Mouse (Mus musculus): ENCODE measurements around the gene Aff3.
A peak's percentile ranks its signal among the peaks of the same experiment; 100 is the strongest.

Aff3 gene

DNA sequence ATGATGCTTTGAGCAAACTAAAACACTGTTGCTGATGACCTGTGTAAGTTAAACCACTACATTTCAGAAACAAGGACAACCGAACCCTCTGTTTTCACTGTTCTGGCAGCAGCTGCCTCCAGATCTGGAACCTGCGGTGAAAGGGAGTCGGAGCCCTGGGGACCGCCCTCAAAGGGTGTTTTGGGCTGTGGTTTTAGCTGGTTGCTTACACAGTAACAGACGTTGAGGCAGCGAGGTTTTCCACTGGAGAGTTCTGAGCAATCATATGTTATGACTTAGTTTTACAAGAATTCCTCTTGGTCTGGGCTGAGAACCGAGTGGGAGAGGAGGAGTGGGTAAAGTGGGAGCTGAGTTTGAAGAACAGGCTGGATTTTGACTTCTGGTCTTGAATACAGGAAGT is 7.1 kb downstream of the Aff3 start:
- DNase-seq (ENCODE audit: low spot score), result no peak

- DNase-seq (ENCODE audit: low spot score), result no peak
Observed at GRCm38 (mm10) chr1:38654981-38655540, 9.7 kb downstream of the Aff3 start.

GRCm38 (mm10) chr1:38650031-38650430 is 14.7 kb downstream of the Aff3 start:
- DNase-seq (ENCODE audit: low spot score), result no peak

- DNase-seq (ENCODE audit: low spot score), result no peak
Observed at GRCm38 (mm10) chr1:38649174-38649573, 15.6 kb downstream of the Aff3 start.

DNA sequence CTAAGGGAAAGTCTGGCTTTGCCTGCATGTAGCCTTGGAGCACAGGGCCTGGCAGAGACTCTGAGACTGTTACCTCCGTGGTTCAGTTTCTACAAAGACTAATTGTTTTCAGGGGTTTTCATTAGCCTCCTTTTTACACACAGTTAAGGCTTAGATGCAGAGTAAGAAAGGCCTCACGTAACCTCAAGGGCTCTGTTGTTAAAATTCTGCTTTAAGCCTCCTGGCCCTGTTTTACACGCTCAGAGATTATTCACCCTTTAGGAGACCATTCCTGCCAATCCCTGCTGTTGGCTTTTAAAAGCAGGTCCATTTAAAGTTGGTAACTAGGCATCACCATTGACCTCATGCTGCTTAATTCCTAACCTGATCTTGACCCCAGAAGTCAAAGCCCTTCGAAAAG is 22.5 kb downstream of the Aff3 start:
- DNase-seq (ENCODE audit: low spot score), result no peak

DNA sequence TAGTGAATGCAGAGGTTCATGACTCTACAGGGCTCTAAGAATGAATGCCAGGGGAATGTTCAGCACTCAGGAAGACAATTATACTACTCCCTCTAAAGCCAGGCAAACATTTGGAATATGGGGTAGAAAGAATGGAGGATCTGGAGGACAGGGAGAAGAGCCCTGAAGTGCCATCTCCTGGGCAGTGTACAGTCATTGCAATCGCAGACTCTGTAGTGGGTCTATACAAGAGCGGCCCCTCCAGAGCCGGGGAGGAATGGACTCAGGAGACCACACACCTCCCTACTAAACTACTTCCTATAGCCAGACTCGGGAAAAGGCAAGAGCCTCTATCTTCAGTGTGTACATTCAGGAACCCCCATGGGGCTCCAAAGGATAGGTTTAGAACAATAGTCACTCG is 25.1 kb downstream of the Aff3 start:
- DNase-seq (ENCODE audit: low spot score), result no peak

DNA sequence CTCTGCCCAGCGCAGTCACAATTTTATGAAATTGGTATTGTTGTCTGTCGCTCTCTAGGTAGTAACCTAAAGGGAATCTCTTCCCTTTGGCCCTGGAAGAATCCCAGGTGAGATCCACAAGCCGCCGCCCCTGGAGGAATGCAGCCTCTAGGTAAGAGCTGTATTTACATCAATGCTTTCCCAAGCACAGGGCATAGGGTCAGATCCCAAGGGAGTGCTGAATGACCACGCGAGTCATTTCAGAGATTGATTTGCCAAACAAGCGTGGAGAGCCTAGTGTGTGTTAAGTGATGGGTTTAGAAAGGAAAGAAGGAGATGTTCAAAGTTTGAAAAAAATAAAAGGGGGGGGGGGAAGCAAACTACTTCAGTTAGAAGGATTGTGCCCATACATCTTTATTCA is 29.2 kb downstream of the Aff3 start:
- no peak for DNase-seq (ENCODE audit: low spot score)

DNA sequence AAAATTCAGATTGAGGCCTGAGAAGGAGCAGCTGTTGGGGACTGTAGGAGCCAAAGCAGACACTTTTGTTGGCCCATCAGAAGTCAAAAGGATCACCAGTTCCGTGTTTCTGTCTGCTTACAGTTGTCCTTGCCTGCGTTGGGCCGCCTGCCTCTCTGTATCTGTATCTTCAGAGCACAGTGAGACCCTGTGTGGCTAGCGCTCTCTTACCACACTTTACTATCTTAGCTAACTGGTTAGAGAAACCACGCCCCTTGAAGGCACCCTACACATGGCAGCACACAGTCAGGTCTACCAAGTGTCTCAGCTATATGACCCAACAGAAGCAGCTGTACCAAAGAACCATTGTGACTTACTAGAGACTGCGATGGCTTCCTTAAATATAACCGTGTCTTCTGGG is 30.7 kb downstream of the Aff3 start:
- no peak for DNase-seq (ENCODE audit: low spot score)

GRCm38 (mm10) chr1:38632461-38633180 is 32.1 kb downstream of the Aff3 start:
- DNase-seq (ENCODE audit: low spot score), result no peak

DNA sequence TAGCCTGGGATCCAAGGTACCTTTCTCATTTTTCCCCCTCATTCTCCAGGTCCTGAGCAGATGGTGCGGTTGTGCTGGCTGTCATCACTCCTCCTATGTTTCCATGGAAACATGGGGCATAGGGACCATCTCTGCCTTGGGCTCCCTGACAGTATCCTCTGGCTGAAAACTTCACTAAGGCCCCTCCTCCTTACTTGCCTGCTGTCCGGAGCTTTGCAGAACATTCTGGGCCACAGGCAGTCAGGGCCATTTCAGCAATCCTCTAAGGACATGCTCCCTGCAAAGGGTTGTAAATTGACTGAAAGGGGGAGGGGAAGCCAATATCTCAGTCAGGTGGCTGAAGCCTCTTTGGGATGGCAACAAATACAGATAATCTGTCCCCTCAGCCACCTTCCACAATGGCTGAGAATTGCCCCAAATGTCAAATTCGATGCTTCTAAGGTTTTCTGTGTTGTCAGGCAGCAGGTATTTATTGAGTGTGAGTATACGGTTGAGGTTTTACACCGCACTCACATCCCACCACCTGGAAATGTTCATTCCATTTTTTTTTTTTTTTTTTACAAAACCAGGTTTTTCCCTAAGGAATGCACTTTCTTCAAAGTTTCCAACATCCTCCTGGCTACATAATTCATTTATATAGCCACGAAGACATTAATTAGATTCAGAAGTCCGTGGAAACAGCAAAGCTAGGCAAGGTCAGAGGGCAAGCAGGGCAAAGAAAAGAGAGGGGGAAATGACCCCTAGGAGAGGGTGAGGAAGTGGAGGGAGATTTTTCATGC is 33.1 kb downstream of the Aff3 start:
- DNase-seq (ENCODE audit: low spot score), result no peak

- no peak for DNase-seq (ENCODE audit: low spot score)
Observed at GRCm38 (mm10) chr1:38628901-38629585, 35.7 kb downstream of the Aff3 start.

GRCm38 (mm10) chr1:38628426-38628825 is 36.3 kb downstream of the Aff3 start:
- no peak for DNase-seq (ENCODE audit: low spot score)

DNA sequence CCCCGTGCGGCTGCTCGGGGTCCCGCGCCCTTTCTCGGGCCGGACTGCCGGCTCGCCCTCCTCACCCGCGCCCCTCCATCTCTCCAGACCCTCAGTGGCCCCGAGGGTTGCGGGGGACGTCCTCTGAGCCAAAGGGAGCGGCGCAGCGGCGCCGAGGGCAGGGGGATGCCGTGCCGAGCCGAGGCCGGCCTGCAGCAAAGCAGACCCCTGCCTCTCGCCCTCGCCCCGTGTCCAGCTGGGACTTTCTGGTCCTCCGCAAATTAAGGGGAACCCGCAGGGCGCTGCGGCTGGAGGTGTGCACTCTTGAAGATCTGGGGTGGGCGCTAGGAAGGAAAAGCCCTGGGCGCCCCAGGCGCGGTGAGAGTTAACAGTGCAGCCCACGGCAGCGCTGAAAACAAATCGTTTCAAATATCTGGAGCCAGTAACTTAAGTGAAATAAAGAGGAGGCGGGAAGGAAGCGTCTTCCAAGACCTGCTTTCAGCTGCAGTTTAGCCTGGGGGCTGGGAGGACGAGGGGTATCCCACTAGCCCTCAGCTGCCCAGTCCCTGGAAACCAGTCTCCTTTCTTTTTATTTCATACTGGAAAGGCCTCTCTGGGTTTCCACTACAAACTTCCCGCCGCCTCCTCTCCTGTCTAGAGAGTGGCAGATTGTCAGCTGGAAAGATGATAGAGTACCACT is 36.9 kb downstream of the Aff3 start:
- peak; percentile 26 for DNase-seq (ENCODE audit: low spot score)

DNA sequence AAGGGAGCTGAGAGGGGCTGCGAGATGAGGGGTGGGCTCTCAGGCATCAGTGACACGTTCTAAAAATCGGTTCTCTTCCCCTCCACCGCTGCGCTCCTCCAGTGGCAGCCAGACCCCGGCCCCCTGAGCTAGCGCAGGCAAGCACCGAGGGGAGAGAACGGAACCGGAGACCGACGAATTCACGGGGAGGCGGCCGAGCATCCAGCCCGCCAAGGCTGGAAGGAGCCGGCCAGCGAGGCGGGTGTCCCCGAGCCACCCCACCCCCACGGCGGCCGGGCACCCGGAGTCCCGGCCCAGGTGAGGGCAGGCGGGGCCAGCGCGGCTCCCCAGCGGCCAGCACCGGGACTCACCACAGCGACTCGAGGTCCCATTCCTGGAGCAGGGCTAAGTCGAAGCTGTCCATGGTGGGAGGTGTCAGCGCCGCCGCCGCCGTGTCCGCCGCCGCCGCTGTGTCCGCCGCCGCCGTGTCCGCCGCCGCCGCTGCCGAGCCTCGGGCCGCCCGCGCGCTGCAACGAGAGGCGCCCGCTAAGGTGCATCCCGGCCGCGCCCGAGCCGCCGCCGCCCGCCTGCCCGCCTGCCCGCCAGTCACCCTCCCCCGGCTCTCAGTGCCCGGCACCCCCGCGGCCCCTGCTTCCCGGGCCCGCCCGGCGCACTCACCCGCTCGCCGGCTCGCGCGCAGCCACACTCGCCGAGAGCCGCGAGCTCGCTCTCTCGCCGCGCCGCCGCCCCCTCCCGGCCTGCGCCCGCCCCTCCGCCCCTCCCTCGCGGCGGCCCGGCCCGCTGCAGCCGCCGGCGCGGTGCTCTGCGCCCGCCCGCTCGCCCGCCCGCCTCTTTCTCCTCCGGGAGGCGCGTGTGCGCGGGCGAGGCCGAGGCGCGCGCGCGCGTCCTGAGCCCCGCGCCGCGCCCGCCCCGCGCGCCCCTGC is 37.8 kb downstream of the Aff3 start:
- DNase-seq (ENCODE audit: low spot score), result peak; percentile 42

GRCm38 (mm10) chr1:38626388-38626738 is 38.4 kb downstream of the Aff3 start:
- DNase-seq (ENCODE audit: low spot score), result no peak

- DNase-seq (ENCODE audit: low spot score), result no peak
Observed at GRCm38 (mm10) chr1:38621840-38622239, 42.9 kb downstream of the Aff3 start.

DNA sequence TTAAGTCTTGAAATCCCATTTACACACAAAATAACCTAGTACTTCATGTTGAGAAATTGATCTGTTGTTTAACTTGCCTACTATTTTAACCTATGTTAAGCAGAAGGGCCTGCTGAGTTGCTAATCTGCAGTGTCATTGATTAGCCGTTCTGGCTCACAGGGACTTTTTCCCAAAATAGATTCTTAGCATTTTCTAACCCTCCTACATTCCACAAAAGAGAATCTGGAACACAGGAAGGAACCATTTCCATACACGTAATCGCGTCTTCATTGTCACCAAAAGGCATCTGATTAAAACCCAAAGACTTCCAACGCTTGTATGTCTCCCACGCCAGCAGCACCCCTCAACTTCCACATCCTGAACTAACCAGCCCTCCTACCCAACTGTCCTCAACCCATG is 44.4 kb downstream of the Aff3 start:
- DNase-seq (ENCODE audit: low spot score), result no peak

GRCm38 (mm10) chr1:38606741-38607140 is 58.0 kb downstream of the Aff3 start:
- no peak for DNase-seq (ENCODE audit: low spot score)

- DNase-seq (ENCODE audit: low spot score), result no peak
Observed at GRCm38 (mm10) chr1:38605426-38605825, 59.3 kb downstream of the Aff3 start.

- DNase-seq (ENCODE audit: low spot score), result no peak
Observed at GRCm38 (mm10) chr1:38604611-38605010, 60.1 kb downstream of the Aff3 start.

Data from ovary, postnatal 10 days (tissue).